Mouse (Mus musculus): Measurements from ENCODE around the gene Ppp2r1b.

GRCm38 (mm10) chr9:50900026-50900920 lies 55.2 kb downstream of the Ppp2r1b start:
- TF ChIP-seq POLR2A (IDR thresholded peaks at IDR 0.05; ENCODE audit: control insufficient read depth, extremely low read depth, insufficient read depth, low read length, poor library complexity) (no peak), CTCF (IDR thresholded peaks at IDR 0.05; ENCODE audit: borderline replicate concordance, control insufficient read depth, extremely low read depth, insufficient read depth, low read length, poor library complexity) (no peak)

Measured in thymus, adult 2 months (tissue).